Mouse (Mus musculus): ENCODE data around the gene Mertk.

- no peak for TF ChIP-seq CTCF (IDR thresholded peaks at IDR 0.05; ENCODE audit: control insufficient read depth, insufficient read depth, insufficient replicate concordance, low read depth, low read length)
- no peak for TF ChIP-seq POLR2A (IDR thresholded peaks at IDR 0.05; ENCODE audit: control insufficient read depth, low read depth, low read length)
Measured at GRCm38 (mm10) chr2:128806561-128806960, 107.8 kb downstream of the Mertk start.
